Mouse (Mus musculus) adrenal gland (tissue): Measurements from ENCODE around the gene 4833439L19Rik.

Source experiments
- intact Hi-C: fragments of 180-260 bp; cut with DNase I; formaldehyde crosslinking; loops from one replicate; pipeline ENCODE4 v1.15.1; 2025
- microRNA-seq, 2 experiments: library from miRNA; unstranded; fragments of <30 nt; microRNA quantifications; one replicate each; pipeline ENCODE4; 2019

4833439L19Rik gene

GRCm38 (mm10) chr13:54527140-54527539 is 38.1 kb downstream of the 4833439L19Rik start:
- intact Hi-C loops: no loop called here

GRCm38 (mm10) chr13:54521181-54521580 is 44.1 kb downstream of the 4833439L19Rik start:
- intact Hi-C loops: no loop called here

GRCm38 (mm10) chr13:54520221-54520620 is 45.0 kb downstream of the 4833439L19Rik start:
- intact Hi-C loops: no loop called here

- intact Hi-C loops: no loop called here
These were observed 59.3 kb downstream of the 4833439L19Rik start for GRCm38 (mm10) chr13:54505920-54506319.

- intact Hi-C loops: loop anchor here (5.0 kb wide), 1 partner anchor 37 kb away; the partner anchor contains the start of gene Thoc3
These were observed 60.5 kb downstream of the 4833439L19Rik start for GRCm38 (mm10) chr13:54504611-54505260.

GRCm38 (mm10) chr13:54503604-54504521 is 61.4 kb downstream of the 4833439L19Rik start, which contains the start of gene Simc1:
Gene Simc1, plus strand, starts transcription at chr13:54503779.
- intact Hi-C loops: loop anchor here (5.0 kb wide), 1 partner anchor 37 kb away; the partner anchor contains the start of gene Thoc3

- intact Hi-C loops: loop anchor here (5.0 kb wide), 1 partner anchor 36 kb away; the partner anchor contains the start of gene Thoc3
These were observed 62.0 kb downstream of the 4833439L19Rik start for GRCm38 (mm10) chr13:54503278-54503603.

- intact Hi-C loops: loop anchor here (5.0 kb wide), 1 partner anchor 35 kb away; the partner anchor contains the start of gene Thoc3
These were observed 63.1 kb downstream of the 4833439L19Rik start for GRCm38 (mm10) chr13:54501957-54502690.

GRCm38 (mm10) chr13:54501352-54501751 is 63.9 kb downstream of the 4833439L19Rik start:
- intact Hi-C loops: loop anchor here (5.0 kb wide), 1 partner anchor 34 kb away; the partner anchor contains the start of gene Thoc3

Small RNAs within 50 kb of the gene (microRNA-seq; reads per million reads assigned to microRNA genes)
- 0 reads per million in 2 experiments for gene Gm24195
